Mouse (Mus musculus) lung, postnatal 10 days (tissue): Measurements from ENCODE around the gene Atxn7l3.

Experiments
- DNase-seq: peaks from one replicate; pipeline ENCODE4 v3.0.0; 2021

Atxn7l3 gene

GRCm38 (mm10) chr11:102249351-102250090 lies 46.9 kb downstream of the Atxn7l3 start:
- no peak for DNase-seq

- DNase-seq = peak; percentile 96
Measured at GRCm38 (mm10) chr11:102248630-102249230, 47.7 kb downstream of the Atxn7l3 start, which contains the start of gene BC030867. TSS of gene BC030867 (plus strand) at chr11:102248882.

- DNase-seq = no peak
Measured at GRCm38 (mm10) chr11:102246871-102247270, 49.6 kb downstream of the Atxn7l3 start.

- no peak for DNase-seq
Measured at GRCm38 (mm10) chr11:102246273-102246635, 50.2 kb downstream of the Atxn7l3 start.

- DNase-seq = no peak
Measured at GRCm38 (mm10) chr11:102245581-102246272, 50.7 kb downstream of the Atxn7l3 start.

DNA sequence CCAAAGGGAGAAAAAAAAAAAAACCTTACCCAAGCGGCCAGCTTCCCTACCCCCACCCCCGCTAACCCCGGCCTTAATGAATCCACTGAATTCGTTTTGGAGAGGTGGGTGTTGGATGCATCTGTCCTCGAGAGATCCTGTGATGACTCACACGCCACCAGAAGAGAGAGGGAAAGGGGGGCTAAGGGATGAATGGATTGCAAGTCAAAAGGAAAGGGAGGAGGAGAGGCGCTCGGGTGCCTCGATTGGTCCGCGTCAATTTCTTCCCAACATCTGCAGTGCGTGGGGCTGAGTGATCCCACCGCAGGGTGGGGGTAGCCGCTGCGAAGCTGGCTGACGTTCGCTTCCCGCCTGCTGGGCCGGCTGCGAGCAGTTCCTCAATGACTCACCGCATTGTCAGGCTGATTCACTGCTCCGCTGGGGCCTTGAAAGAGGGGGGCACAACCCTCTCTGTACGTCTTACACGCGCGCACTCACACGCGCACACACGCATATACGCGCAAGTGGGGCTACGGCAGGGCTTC lies 51.4 kb downstream of the Atxn7l3 start:
- DNase-seq = peak; percentile 60

DNA sequence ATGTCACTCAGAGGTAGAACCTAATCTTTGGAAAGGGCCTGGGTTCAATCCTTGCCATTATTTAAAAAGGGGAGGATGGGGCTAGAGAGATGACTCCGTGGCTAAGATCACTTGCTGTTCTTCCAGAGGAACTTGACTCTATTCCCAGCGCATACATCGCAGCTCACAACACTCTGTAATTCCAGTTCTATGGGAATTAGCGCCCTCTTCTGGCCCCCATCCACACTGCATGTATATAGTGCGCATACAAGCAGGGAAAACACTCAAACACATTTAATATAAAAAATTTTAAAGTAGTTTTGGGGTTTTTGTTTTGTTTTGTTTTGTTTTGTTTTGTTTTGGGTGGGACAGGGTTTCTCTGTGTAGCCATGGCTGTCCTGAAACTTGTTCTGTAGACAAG lies 54.6 kb downstream of the Atxn7l3 start:
- DNase-seq = no peak

DNA sequence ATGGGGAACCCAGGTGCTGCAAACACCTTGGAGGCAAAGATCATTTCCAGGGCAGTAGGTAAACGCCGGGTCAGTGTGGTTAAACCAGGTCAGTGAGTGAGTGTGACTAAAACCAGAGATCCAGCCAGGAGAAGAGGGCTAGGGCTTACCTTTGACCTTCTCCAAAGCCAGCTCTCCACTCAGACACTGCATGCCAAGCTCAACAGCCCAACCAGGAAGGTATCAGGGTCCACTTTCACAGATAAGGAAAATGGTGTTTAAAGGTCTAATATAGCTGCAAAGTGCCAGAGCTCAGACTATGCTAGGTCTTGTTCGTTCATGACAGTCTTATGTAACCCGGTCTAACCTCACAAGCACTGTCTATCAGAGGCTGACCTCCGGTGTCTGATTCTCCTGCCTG lies 55.2 kb downstream of the Atxn7l3 start:
- no peak for DNase-seq

GRCm38 (mm10) chr11:102240636-102241035 lies 55.8 kb downstream of the Atxn7l3 start:
- no peak for DNase-seq
